Mouse (Mus musculus) retina, embryonic 14.5 days (tissue): ENCODE measurements around the gene Hilpda.

Experiments
- DNase-seq: peaks from one replicate; pipeline ENCODE4 v3.0.0-alpha.2; 2015; ENCODE audit warnings: low spot score

Gene Hilpda

GRCm38 (mm10) chr6:29272312-29273072, at the start of gene Hilpda:
TSS of gene Hilpda (plus strand) at chr6:29272488.
- peak; percentile 94 for DNase-seq

- no peak for DNase-seq
Observed at GRCm38 (mm10) chr6:29229265-29229913, 42.9 kb upstream of the Hilpda start.

- no peak for DNase-seq
Observed at GRCm38 (mm10) chr6:29230386-29230785, 41.9 kb upstream of the Hilpda start.

- DNase-seq = no peak
Observed at GRCm38 (mm10) chr6:29231799-29232198, 40.5 kb upstream of the Hilpda start.

- no peak for DNase-seq
Observed at GRCm38 (mm10) chr6:29232321-29232720, 40.0 kb upstream of the Hilpda start.

GRCm38 (mm10) chr6:29233710-29234109, 38.6 kb upstream of the Hilpda start:
- no peak for DNase-seq

GRCm38 (mm10) chr6:29234272-29234671, 38.0 kb upstream of the Hilpda start:
- peak; percentile 54 for DNase-seq

GRCm38 (mm10) chr6:29240806-29241205, 31.5 kb upstream of the Hilpda start:
- peak; percentile 86 for DNase-seq

- peak; percentile 35 for DNase-seq
Observed at GRCm38 (mm10) chr6:29241697-29242096, 30.6 kb upstream of the Hilpda start.

- peak; percentile 35 for DNase-seq
Observed at GRCm38 (mm10) chr6:29242265-29242664, 30.0 kb upstream of the Hilpda start.

GRCm38 (mm10) chr6:29245272-29246120, 26.8 kb upstream of the Hilpda start:
- DNase-seq = no peak

- no peak for DNase-seq
Observed at GRCm38 (mm10) chr6:29246183-29246582, 26.1 kb upstream of the Hilpda start.

GRCm38 (mm10) chr6:29246585-29246984, 25.7 kb upstream of the Hilpda start:
- DNase-seq = no peak

- no peak for DNase-seq
Observed at GRCm38 (mm10) chr6:29247072-29247471, 25.2 kb upstream of the Hilpda start.

- DNase-seq = no peak
Observed at GRCm38 (mm10) chr6:29259418-29259817, 12.9 kb upstream of the Hilpda start.

GRCm38 (mm10) chr6:29261831-29262230, 10.5 kb upstream of the Hilpda start:
- no peak for DNase-seq

- peak; percentile 21 for DNase-seq
Observed at GRCm38 (mm10) chr6:29263650-29264455, 8.4 kb upstream of the Hilpda start.

- DNase-seq = no peak
Observed at GRCm38 (mm10) chr6:29264456-29264781, 7.9 kb upstream of the Hilpda start.

GRCm38 (mm10) chr6:29266936-29267335, 5.4 kb upstream of the Hilpda start:
- no peak for DNase-seq

GRCm38 (mm10) chr6:29269006-29269668, 3.2 kb upstream of the Hilpda start:
- no peak for DNase-seq

GRCm38 (mm10) chr6:29270961-29271360, 1.3 kb upstream of the Hilpda start:
- no peak for DNase-seq
